Mouse (Mus musculus) intestine, embryonic 14.5 days (tissue): ENCODE data around the gene Cecr2. TPM values are rescaled to one million over a fixed set of nuclear protein-coding genes. Genes with fewer than 3 reads are reported as not detected.

Experiments
- ATAC-seq: fragments of 200-750 bp; cut with Nextera tagmentation; replicated peaks from 2 replicates; pipeline ENCODE4 v1.8.0; 2017; ENCODE audit warnings: low read depth, moderate number of reproducible peaks, moderate TSS enrichment, moderate library complexity; ENCODE audit not compliant: low FRiP score, low TSS enrichment
- DNase-seq: peaks from one replicate; pipeline ENCODE4 v3.0.0-alpha.2; 2018; ENCODE audit warnings: low spot score
- H3K27ac ChIP-seq: fragments of 300-500 bp; sonication (generic); 2 replicates; pipeline ENCODE4 v1.5.1; 2014; ENCODE audit warnings: low read depth, mild to moderate bottlenecking, control low read depth
- H3K27me3 ChIP-seq: fragments of 300-500 bp; sonication (generic); replicated peaks from 2 replicates; pipeline ENCODE4 v1.6.1; 2014; ENCODE audit warnings: low read length, control low read depth; ENCODE audit not compliant: control insufficient read depth, insufficient read depth
- H3K36me3 ChIP-seq: fragments of 300-500 bp; sonication (generic); 2 replicates; pipeline ENCODE4 v1.6.1; 2014; ENCODE audit warnings: low read length, control low read depth; ENCODE audit not compliant: control insufficient read depth, insufficient read depth
- H3K4me1 ChIP-seq: fragments of 300-500 bp; sonication (generic); replicated peaks from 2 replicates; pipeline ENCODE4 v1.6.1; 2014; ENCODE audit warnings: low read length, control low read depth, mixed read lengths; ENCODE audit not compliant: control insufficient read depth, insufficient read depth
- H3K4me2 ChIP-seq: fragments of 300-500 bp; sonication (generic); 2 replicates; pipeline ENCODE4 v1.6.1; 2014; ENCODE audit warnings: low read length
- H3K4me3 ChIP-seq: fragments of 300-500 bp; sonication (generic); 2 replicates; pipeline ENCODE4 v1.5.1; 2014; ENCODE audit warnings: low read depth, low read length, control low read depth, mixed read lengths
- H3K9ac ChIP-seq: fragments of 300-500 bp; sonication (generic); 2 replicates; pipeline ENCODE4 v1.6.1; 2014; ENCODE audit warnings: mild to moderate bottlenecking, low read length
- H3K9me3 ChIP-seq: fragments of 300-500 bp; sonication (generic); 2 replicates; pipeline ENCODE4 v1.6.1; 2016; ENCODE audit warnings: low read length, control low read depth; ENCODE audit not compliant: control insufficient read depth
- WGBS: fragments of 180-500 bp; shearing (Covaris S2); extraction: QIAGEN DNeasy Blood & Tissue Kit; methylation state at CpG from one replicate; pipeline ENCODE4 v1.1.7; 2014; 5-methylcytosine and 5-hydroxymethylcytosine counted together
- polyA plus RNA-seq: library from polyadenylated mRNA; unstranded; fragments of >200 nt; fragmentation: Nextera tagmentation; extraction: Ambion mirVana; gene quantifications from 2 replicates; pipeline ENCODE4 v1.2.1, GENCODE M21; 2014

Gene Cecr2
- polyA plus RNA-seq, 1 experiment from 2014 or later: 1.9 TPM

DNA sequence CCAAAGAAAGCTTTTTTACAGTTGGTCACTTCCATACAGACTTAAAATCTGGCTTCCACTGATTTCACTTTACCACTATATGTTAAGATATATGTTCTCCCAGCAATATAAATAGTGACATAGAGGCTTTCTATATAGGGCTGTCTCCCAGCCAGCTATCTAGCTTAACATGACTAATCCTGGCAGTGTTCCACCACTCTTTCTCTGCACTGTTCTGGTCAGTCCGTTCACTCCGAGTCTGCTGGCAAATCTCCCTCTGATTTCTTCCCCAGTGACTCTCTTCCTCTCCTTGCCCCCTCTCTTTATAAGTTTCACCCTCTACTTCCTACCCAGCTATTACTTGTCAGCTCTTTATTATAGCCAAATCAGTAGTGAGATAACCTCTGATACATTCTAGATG lies 59.8 kb downstream of the Cecr2 start:
- Histone ChIP-seq H3K9me3 (no peaks in the 10 kb centered on the region), H3K4me2 (no peak overlapping the region), H3K27me3 (no peaks in the 10 kb centered on the region), H3K27ac (no peak overlapping the region), H3K36me3 (no peaks in the 10 kb centered on the region), H3K9ac (no peak overlapping the region), H3K4me3 (no peak overlapping the region), H3K4me1 (no peaks in the 10 kb centered on the region)
- ATAC-seq: no peak
- 72% methylated on average over 2 of the region's 2 CpGs for WGBS
- no peak for DNase-seq

DNA sequence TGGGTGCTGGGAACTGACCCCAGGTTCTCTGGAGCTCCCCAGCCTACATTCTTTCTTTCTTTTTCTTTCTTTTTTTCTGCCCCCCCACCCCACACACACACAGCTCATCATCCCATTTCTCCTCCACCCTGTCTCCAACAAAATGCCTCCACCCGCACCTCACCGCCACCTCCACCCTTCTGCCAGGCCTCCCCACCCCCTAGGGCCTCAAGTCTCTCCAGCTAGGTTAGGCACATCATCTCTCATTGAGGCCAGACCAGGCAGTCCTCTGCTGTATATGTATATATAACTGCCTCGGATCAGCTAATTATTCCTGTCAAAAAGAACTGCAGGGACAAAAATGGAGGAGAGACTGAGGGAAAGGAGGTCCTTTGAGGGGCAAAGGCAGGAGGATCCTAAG lies 69.8 kb downstream of the Cecr2 start:
- no peak overlapping the region for H3K9ac ChIP-seq
- no peak for DNase-seq
- 77% methylated on average over 3 of the region's 3 CpGs for WGBS

GRCm38 (mm10) chr6:120736566-120736965 lies 70.4 kb downstream of the Cecr2 start:
- WGBS: 77% methylated on average over 3 of the region's 3 CpGs
- no peak overlapping the region for H3K4me3 ChIP-seq
- no peak overlapping the region for H3K27ac ChIP-seq
- no peak overlapping the region for H3K9ac ChIP-seq
- peak; percentile 81 for ATAC-seq
- H3K36me3 ChIP-seq: no peaks in the 10 kb centered on the region
- H3K4me2 ChIP-seq: no peak overlapping the region
- DNase-seq: no peak
- no peaks in the 10 kb centered on the region for H3K9me3 ChIP-seq
- H3K4me1 ChIP-seq: no peaks in the 10 kb centered on the region; the same call in 1 of the 2 replicates
- no peaks in the 10 kb centered on the region for H3K27me3 ChIP-seq

More for the DNA sequence above, 69.8 kb downstream of the Cecr2 start:
- no peaks in the 10 kb centered on the region for H3K36me3 ChIP-seq
- no peak overlapping the region for H3K4me3 ChIP-seq
- no peaks in the 10 kb centered on the region for H3K9me3 ChIP-seq
- no peak overlapping the region for H3K27ac ChIP-seq
- no peaks in the 10 kb centered on the region; the same call in 1 of the 2 replicates for H3K4me1 ChIP-seq
- ATAC-seq: no peak
- no peaks in the 10 kb centered on the region for H3K27me3 ChIP-seq
- H3K4me2 ChIP-seq: no peak overlapping the region

DNA sequence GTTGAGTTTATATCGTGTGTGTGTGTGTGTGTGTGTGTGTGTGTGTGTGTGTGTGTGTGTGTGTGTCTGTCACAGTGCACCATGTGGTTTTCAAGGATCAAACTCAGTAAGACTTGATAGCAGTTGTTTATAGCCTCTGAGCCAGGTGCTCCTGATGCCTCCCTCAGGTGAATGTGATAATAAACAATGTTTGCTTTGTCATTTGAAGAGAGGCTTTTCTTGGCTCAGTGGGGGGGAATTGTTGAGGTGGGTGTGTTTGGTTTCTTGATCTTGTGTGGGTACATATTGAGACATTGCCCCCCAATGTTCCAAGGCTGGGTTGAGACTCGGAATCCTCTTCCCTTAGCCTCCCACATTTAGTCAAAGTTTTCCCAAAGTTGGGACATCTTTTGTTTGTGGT lies 77.0 kb downstream of the Cecr2 start:
- H3K4me2 ChIP-seq: no peak overlapping the region
- H3K27me3 ChIP-seq: no peaks in the 10 kb centered on the region
- DNase-seq (no peak), ATAC-seq (no peak)
- H3K4me1 ChIP-seq: no peaks in the 10 kb centered on the region; the same call in 1 of the 2 replicates
- no peaks in the 10 kb centered on the region for H3K36me3 ChIP-seq
- H3K9ac ChIP-seq: no peak overlapping the region
- H3K4me3 ChIP-seq: no peak overlapping the region
- WGBS: 73% methylated on average over 2 of the region's 2 CpGs
- no peak overlapping the region for H3K27ac ChIP-seq
- H3K9me3 ChIP-seq: no peaks in the 10 kb centered on the region

DNA sequence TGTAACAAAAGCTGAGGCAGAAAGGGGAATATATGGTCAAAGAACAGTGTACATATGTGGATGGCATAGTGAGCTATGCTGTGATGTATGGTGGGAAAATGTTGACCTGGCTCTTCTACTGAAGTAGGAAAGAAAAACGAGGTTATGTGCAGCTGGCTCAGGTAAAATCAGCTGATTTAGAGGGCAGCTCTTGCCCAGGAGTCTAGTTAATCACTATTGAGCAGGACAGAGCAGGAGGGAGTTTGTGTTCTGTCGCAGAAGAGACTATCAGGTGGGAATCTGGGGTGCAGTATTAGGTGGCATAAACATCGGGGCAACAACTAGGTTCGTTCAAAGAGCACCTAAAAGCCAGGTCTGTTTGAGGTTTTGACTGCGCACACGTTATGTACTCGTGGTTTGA lies 78.1 kb downstream of the Cecr2 start:
- no peak for DNase-seq
- no peaks in the 10 kb centered on the region for H3K36me3 ChIP-seq
- H3K4me2 ChIP-seq: no peak overlapping the region
- no peak for ATAC-seq
- no peaks in the 10 kb centered on the region for H3K9me3 ChIP-seq
- H3K27ac ChIP-seq: no peak overlapping the region
- no peaks in the 10 kb centered on the region for H3K27me3 ChIP-seq
- no peak overlapping the region for H3K4me3 ChIP-seq
- H3K4me1 ChIP-seq: no peaks in the 10 kb centered on the region; the same call in 1 of the 2 replicates
- H3K9ac ChIP-seq: no peak overlapping the region
- whole genome bisulfite sequencing: 83% methylated on average over 7 of the region's 7 CpGs

DNA sequence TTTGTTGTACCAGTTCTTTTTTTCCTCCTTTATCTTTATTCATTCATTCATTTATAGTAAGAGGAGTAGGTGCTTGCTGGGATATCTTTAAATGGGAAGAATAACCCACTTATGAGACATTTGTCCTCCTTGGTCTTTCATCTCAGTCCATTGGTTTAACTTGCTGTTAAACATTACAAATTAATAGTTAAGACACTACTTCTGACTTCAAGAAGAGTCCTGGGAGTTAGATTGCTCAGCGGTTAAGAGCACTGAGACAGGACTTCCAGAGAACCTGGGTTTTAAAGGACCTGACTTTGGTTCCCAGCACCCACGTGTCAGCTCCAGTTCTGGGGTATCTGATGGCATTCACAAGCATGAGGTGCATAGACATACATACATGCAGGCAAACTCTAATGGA lies 80.2 kb downstream of the Cecr2 start:
- ATAC-seq (no peak), DNase-seq (no peak)
- H3K9ac ChIP-seq: no peak overlapping the region
- H3K27me3 ChIP-seq: no peaks in the 10 kb centered on the region
- no peak overlapping the region for H3K4me3 ChIP-seq
- H3K36me3 ChIP-seq: no peaks in the 10 kb centered on the region
- 86% methylated on average over 2 of the region's 2 CpGs for WGBS
- H3K9me3 ChIP-seq: no peaks in the 10 kb centered on the region
- H3K4me2 ChIP-seq: no peak overlapping the region
- H3K27ac ChIP-seq: no peak overlapping the region
- 0 out of 2 replicates have a peak, but pooled peaks cover 2% of the 10 kb centered on the region for H3K4me1 ChIP-seq

GRCm38 (mm10) chr6:120761151-120761550 lies 95.0 kb downstream of the Cecr2 start:
- no peak overlapping the region for H3K4me3 ChIP-seq
- no peak for ATAC-seq
- DNase-seq: no peak

GRCm38 (mm10) chr6:120769972-120770371 lies 103.8 kb downstream of the Cecr2 start:
- Histone ChIP-seq H3K4me1 (no peaks in the 10 kb centered on the region), H3K27ac (no peak overlapping the region), H3K27me3 (no peaks in the 10 kb centered on the region), H3K4me2 (no peak overlapping the region), H3K36me3 (no peaks in the 10 kb centered on the region; the same call in 1 of the 2 replicates), H3K9me3 (no peaks in the 10 kb centered on the region), H3K4me3 (no peak overlapping the region), H3K9ac (no peak overlapping the region)
- DNase-seq (no peak), ATAC-seq (no peak)
- 81% methylated on average over 1 of the region's 1 CpGs for WGBS

More at GRCm38 (mm10) chr6:120761151-120761550, 95.0 kb downstream of the Cecr2 start:
- H3K4me2 ChIP-seq: no peak overlapping the region
- no peak overlapping the region for H3K9ac ChIP-seq
- no peaks in the 10 kb centered on the region for H3K4me1 ChIP-seq
- H3K9me3 ChIP-seq: no peaks in the 10 kb centered on the region
- no peak overlapping the region for H3K27ac ChIP-seq
- H3K27me3 ChIP-seq: no peaks in the 10 kb centered on the region
- peaks cover 11% of the 10 kb centered on the region; the same call in 1 of the 2 replicates for H3K36me3 ChIP-seq
- 82% methylated on average over 2 of the region's 2 CpGs for WGBS

- Histone ChIP-seq H3K27ac (no peak overlapping the region), H3K9ac (no peak overlapping the region), H3K27me3 (no peaks in the 10 kb centered on the region), H3K4me3 (no peak overlapping the region), H3K9me3 (no peaks in the 10 kb centered on the region), H3K36me3 (no peaks in the 10 kb centered on the region; the same call in 1 of the 2 replicates), H3K4me1 (no peaks in the 10 kb centered on the region), H3K4me2 (no peak overlapping the region)
- 68% methylated on average over 1 of the region's 1 CpGs for WGBS
- no peak for DNase-seq
- ATAC-seq: no peak
These were observed 105.2 kb downstream of the Cecr2 start for GRCm38 (mm10) chr6:120771366-120771765.
